Mouse (Mus musculus): ENCODE results near the gene Slc1a4. TPM values are rescaled to one million over a fixed set of nuclear protein-coding genes. Genes with fewer than 3 reads are reported as not detected.

Slc1a4 gene
- total RNA-seq (2021) = 1 to 10 TPM; 7.9 to 9.1 TPM
- long read RNA-seq, experiment 1, partial matches to known transcripts = 3 of 7 reads
- long read RNA-seq, experiment 1, other reads (novel, unspliced or antisense) = 0 of 7 reads
- long read RNA-seq, experiment 2, transcript Slc1a4-202 (8 exons, 3,926 nt) = major isoform, 5 of 5 reads
- long read RNA-seq, experiment 2, partial matches to known transcripts = 0 of 5 reads
- long read RNA-seq, experiment 2, other reads (novel, unspliced or antisense) = 0 of 5 reads

DNA sequence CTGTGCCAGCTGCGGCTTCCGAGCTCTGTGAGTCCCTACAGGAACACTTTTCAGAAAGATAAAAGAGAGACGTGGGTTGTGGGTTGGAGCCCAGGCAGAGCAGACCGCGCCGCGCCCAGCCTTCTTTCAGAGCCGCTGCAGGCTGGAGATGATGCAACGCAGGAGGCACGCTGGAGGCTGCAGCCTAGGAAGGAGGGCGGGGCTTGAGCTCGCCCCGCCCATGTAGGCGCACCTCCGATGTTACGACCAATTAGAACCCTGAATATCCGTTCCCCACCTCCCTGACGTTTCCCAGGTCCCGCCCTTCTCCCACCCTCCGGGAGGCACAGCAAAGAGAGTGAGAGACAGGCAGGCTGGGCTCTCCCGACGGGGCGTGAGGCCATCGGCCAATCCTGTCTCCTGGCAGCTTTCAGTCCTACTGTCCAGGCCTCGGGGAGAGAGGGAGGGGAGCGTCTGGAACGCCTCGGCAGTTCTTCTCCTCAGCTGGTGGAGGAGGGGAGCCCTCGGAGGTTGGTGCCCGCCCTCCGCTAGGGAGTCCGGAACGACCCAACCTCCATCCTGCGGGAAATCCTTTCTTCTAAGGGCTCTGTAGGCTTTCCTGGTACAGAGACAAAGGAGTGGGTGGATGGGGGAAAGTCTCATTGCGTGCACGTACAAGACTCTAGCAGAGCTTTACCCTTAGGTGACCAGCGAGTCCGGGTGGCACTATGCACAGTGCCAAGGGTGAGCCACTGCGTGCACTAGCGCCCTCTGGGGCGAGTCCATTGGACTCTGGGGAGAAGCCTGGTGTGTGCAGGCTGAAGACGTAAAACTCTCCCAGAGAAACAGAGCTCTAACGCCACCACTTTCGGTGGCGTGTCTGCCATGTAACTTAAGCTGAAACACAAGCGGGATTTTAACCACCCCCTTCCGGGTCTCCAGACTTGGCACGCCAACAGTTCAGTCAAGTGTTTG lies at the start of gene Slc1a4:
TSS of gene Slc1a4 (minus strand) at position 153 of the 954 bp plus-strand sequence.
- DNase-seq = peak; percentile 93 to 94

DNA sequence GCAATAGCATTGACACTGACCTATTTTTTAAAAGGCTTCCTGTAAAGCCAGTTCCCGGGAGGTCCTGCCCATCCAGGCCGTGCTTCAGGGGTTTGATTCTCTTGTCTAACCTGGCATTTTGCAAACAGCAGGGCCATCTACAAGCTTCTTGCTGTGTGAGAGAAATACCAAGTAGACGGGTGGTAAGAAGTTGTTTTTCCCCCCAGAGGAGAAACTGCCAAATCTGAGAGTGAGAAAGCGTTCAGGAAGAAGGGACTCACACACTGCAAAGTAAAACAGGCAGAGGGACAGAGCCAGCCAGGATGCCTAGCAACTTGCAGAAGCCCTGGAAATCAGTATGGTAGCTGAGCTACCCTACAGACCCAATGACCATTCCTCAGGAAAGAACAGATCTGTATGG lies 47.6 kb upstream of the Slc1a4 start:
- no peak for DNase-seq

DNA sequence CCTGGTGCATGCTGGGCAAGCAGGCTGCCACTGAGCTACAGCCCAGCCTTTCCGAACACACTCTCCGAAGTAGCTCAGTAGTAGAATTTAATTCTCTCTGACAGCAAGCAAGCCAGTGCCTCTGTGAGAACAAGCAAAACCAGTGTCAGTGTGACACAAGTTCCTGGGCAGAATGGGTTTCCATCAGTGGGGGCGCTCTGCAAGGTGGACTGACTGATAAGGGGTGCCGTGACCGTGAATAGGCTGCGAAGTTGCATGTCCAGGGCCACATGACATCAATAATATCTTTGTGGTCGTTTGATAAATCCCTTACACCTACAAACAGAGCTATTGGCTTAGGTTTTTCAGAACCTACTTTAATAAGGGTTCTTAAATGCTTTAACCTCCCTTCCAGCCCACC lies 44.1 kb upstream of the Slc1a4 start:
- no peak for DNase-seq

DNA sequence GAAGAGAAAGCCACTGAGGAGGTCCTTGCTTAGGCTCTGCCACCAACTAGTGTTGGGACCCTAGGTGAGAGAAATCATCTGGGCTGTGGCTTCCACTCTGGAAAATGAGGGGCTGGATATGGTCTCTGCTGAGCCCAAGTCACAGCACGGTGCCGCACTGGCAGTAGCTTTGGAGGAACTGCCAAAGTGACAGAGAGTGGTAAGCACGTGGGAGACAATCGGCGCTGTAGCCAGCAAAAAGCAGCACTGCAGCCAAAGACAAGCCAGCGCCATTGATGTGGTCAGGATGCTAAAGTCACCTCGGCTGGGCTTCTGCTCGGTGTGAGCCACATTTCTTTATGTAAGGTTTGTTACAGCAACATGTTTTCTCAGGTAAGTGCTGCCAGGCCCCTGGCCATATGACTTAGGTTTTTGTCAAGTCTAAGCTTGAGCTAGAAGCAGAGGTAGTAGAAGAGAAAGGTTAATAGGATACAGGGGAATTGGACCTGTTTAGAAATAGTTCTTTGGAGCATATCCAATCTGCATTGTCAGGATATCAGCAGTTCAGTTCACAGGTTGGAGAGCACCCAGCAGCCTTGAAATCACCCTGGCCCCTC lies 40.2 kb upstream of the Slc1a4 start:
- no peak for DNase-seq

DNA sequence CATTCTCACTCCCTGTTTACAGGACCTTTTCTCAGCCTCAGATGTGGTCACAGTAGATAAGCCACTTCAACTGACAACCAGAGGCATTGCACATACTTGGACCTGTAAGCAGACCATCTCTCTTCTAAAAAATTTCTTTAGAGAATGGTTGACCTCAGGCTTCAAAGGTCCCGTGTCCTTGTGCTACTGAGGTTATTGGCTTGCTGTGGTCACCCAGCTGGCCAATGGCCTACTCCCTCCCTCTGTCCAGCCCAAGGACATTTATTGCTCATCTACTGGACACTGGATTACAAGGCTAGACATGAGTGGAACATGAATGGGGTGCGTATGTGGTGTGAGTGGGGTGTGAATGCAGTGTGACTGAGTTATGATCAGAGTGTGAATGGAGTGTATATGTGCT lies 38.0 kb upstream of the Slc1a4 start:
- DNase-seq = peak; percentile 62 to 75

DNA sequence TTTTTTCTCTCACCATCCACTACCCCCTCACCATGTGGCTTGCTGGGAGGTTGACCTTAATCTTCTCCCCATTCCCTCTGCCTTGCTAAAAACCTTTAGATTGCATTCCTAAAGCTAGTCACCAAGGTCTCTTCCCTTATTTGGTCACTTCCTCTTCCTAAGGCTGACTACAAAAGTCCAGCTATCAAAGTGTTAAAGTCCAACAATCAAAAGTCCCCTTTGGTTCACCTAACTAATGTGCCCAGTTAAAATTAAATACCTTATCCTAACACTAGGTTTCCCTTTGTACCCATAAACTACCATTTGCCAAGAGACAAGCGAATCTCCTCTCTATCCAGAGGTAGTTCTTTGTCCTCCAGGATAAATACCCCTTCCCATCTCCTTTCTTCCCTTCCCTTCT lies 33.9 kb upstream of the Slc1a4 start:
- DNase-seq = no peak

DNA sequence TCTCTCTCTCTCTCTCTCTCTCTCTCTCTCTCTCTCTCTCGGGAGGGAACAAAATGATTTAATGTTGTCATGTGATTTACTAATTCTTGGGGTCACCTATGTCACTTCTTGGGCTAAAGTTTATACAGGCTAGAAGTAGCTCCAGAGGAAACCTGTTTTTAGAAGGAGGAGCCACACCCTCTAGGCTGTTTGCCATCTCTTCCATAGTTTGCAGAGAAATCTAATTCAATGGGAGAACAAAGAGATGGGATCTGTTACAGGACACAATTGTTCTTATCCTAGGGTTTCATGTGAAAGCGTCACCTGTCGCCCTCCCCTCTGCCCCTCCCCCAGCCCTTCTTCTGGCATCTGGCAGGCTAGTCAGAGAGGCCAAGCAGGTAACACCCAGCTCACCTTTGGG lies 28.8 kb upstream of the Slc1a4 start:
- no peak for DNase-seq

DNA sequence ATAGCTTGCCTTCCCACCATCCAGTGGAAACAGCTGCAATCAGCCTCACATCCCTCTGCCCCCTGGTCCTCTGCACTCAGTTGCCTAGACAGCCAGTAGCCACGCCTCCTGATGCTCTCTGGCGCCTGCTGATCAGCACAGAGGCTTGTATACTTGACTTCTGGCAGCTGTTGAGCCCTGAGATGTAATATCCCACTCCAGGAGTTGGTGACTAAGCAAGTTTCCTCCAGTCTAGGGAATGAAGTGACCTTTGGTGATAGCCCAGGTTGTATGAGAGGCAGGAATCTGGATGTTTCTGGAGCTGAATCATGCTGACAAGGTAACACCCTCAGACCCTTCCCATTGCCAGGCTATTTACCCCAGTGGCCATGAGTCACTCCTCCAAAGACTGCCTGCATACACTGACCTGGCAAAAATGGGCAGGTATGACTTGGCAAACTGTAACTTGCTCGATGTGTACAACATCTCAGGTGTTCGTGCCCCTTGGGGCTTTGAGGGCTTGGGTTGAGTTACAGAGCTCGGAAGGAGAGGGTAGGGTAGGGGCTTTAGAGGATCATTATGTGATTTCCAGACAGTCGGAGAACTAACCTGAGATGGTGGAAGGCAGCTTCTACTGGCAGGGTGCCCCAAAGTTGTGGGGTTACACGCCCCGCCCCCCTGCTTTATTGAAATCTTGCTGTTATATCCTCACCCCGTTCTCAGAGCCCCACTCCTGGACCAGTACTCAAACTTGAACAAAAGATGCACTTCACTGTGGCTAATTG lies 25.4 kb upstream of the Slc1a4 start:
- DNase-seq = no peak

DNA sequence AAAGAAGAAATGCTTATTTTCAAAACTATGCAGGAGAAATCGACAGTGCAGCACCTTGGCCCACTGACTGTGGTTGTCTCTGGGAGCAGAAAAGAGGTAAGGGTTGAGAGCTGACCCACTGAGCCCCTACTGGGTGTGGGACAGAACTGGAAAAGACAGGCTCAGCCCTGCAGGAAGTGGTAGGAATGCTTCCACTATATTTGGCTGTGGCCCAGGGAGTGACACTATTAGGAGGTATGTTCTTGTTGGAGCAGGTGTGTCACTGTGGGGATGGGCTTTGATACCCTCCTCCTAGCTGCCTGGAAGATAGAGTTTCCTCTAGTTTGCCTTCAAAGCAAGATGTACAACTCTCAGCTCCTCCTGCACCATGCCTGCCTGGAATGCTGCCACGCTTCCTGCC lies 16.0 kb upstream of the Slc1a4 start:
- DNase-seq = no peak

DNA sequence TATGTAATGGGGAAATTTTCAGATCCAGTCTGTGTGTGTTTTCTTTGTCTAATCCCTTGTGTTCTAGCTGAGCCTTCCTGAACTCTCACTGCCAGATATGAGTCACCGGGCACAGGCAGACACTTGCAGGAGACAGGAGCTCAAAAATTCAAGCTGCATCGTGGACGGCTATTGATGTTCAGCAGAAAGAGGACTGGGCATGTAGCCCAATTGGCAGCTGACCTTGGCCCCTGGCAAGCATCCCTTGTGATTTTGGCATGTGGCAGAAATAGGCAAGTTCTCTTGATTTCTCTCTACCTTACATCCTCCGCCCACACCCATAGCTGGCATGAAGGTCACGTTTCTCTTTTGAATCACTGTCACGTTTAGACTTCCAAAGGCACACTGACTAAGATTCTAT lies 15.0 kb upstream of the Slc1a4 start:
- DNase-seq = peak; percentile 92 to 93

DNA sequence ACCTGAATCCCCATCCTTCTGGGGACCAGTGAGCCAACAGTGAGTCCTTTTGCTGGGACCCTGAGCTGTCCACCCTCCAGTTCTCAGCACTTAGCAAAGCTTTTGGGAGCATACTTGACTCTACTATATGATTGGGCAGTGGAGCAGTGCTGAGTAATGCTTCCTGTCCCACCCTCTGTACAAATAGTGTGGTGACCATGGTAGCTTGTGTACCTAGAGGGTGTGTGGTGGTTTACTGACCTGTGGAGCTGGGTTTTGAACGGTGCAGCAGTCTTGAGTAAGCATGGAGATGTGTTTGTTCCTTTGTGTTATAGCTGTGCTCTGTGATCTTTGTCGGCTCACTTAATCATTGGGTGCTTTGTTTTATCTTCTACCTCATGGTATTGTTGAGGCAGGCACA lies 13.9 kb upstream of the Slc1a4 start:
- no peak for DNase-seq

DNA sequence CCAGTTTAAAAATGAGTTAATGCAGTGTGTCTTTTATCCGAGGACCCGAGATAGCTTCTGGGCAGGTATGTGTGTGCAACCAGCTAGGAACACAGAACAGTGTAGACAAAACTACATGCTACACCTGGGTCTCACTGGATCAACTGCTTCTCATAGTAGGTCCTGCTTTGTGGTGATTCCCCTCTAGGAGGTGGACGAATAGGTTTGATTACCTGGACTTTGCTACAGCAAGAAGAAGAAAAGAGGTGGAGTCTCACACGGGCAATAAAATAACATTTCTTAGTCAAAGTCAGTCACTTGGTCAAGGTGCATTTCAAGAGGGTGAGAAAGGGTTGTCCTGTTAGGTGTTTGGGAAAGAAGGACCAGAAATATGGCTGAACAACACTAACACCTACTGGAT lies 11.4 kb upstream of the Slc1a4 start:
- no peak for DNase-seq

DNA sequence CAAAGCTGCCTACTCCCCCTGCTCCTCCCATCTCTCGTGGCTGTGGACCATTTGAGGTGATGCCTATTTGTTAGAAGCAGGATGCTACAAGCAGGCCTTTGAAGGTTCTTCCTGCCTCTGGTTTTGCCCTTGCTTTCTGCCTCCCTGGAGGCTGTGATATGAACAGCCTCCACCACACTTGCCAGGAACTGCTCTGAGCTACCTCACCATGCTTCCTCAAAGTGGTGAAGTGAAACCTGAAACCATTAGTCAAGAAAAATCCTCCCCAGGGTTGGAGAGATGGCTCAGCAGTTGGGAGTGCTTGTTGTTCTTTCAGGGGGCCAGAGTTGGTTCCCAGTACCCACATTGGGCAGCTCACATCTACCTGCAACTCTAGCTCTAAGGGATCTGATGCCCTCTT lies 9.1 kb upstream of the Slc1a4 start:
- DNase-seq = no peak

DNA sequence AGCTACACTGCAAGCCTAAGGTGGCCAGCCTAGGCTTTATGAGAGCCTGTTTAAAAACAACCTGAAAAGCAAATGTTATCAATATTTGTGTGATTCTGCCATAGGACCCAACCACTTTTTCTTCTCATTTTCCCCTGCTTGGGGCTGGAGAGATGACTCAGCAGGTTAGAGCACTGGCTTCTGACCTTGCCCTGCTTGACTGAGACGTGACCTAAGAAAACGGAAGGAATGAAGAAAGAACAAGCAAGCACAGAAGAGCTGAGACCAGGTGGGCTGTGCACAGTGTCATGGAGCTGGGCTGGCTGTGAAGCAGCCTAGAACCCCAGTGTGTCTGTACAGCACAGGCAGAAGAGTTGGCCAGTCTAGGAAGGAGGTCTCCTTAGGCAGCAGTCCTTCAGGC lies 6.2 kb upstream of the Slc1a4 start:
- no peak for DNase-seq

DNA sequence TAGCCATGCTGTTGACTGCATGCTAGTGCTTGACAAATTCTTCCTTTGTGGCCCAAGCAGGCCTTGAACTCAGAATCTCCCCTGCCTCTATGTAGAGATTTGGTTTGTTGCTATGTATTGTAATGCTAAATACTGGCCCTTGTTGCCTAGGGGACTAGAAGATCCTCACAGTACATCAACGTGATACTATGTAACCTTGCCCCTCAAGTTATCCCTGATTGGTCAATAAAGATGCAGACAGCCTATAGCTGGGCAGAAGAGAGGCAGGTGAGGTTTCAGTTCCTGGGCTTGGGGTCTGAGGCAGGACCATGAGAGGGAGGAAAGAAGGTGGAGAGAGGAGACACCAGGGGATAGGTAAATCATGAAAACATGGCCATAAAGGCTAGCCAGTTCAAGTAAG lies 1.8 kb upstream of the Slc1a4 start:
- DNase-seq = no peak

DNA sequence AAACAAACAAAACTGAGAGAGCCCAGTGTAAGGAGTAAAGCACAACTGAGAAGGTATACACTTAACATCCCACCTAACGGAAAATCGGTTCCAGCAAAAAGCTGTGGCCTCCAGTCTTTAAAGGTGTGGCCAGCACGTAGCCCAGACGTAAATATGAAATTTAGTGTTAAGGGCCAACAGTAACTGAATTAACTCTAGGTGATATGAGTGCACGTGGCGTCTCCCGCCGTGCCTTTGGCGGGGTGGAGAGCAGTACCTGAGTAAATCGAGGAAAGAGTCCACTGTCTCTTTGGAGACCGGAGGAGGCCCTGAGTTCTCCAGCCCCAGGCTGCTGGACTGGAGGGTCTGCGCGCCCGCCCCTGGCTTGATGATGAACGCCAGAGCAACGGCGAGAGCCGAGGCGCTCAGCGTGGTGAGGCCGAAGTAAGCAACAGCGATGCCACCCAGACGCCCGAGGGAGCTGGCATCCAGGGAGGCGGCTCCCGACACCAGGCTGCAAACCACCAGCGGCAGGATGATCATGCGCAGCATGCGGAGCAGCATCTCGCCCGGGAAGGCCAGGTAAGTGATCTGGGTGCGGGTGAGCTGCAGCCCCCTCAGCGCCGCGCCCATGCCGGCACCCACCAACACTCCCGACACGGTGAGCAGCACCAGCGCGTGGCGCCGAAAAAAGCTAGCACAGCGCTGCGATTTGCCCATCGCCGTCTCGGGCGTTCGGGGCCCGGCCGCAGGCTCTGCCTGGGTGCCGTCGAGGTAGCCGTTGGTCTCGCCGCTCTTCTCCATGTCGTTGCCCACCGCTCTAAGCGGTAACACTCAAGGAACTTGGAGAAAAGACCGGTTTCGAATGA lies 599 bp downstream of the Slc1a4 start:
- DNase-seq = peak; percentile 61 to 64

DNA sequence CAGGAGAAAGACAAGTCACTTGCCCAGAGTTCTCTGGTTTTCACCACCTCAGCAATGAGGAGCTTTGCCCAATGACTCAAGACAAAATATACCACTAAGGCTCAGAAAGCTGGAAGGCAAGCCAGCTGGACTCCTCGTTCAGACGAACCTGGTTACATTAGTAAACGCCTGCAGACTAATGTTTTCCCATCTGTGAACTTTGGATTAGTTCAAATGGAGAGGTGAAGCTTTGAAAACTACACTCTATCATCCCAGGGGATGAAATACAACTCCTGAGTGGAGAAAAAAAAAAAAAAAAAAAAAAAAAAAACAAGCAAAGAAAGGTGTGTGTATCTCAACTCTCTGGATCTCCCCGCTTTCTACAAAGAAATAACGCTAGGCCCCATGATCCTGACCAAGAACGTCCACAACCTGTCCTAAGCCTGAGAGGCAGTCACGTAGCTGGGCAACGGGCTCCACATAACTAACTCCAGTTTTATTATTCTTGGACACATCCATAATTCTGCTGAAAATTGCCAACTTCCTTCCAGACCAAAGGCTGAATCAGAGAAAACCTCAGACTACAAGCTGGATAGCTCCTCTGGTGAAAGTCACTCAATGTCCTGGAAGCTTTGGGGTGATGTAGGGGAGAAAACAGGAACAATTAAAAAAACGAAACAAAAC lies 1.4 kb downstream of the Slc1a4 start:
- DNase-seq = no peak

DNA sequence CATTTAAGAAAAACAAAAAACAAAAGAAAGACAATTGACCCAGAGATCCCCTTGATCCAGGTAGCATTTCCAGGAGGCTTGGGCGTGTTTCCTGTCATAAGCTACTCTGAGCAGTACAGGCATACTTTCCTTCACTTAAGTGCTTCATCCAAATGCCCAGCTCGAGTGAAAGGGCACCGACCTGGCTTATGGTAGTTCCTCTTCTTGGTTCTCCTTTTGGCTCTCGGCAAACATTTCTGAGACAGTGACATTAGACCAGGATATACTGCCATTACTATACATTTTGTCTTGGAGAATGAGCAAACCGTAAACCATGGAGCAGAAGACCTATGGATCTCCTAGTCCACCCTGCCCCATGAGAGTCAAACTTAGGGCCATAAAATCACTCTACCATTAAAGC lies 2.8 kb downstream of the Slc1a4 start:
- DNase-seq = no peak

DNA sequence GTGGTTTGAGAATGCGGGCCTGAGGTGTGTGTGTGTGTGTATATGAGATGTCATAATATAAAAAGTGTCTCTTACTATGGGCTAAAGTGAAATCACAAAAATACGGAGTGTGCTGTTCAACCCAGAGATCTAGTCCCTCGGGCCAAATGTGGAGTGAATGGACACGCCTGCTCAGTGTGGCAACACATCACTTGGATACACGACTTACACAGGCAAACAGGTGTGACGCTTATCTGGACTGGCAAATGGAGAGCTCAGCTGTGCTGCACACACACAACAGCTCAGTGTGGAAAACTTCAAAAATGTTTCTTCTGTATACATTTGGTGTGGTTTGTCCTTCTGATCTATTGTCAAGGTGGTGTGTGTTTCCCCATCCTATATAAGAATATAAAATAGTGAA lies 3.7 kb downstream of the Slc1a4 start:
- no peak for DNase-seq

DNA sequence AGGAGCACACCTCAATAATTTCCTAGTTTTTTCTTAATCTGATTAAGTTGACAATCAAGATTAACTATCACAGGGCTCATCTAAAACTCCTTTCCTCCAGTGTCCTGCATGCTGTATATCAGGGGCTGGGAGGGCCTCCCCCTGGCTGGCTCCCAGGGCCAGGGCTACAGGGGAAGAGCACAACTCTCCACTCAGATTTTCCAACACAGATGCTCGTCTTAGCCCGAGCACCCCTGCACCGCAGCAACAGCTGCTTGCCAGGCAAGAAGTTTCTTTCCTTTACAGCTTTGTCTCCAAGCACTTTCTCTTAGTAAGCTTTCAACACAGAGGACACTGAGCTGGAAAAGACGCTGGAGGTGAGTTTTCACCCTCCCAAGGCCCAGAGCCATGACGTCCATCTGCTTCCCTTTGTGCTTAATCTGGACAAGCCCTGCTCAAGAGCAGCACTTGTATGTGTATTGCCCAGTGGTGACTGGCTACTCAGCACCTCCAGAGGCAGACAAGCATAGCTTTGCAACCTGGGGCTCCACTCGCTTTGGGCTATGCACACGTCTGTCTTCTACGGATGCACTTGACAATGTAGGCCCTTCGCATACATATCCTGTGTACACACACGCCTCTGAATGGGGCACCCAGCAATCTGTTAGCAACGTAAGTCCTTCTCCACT lies 6.1 kb downstream of the Slc1a4 start:
- DNase-seq = no peak
